Mouse (Mus musculus) cerebellum, adult 2 months (tissue): ENCODE data around the gene Sytl3.
A peak's percentile ranks its signal among the peaks of the same experiment; 100 is the strongest.
"Not testable (repeated sequence)": the region's sequence is repeated elsewhere in the genome, so short reads cannot be mapped to it uniquely, and the experiment has no call there.

Source experiments
- CTCF ChIP-seq: fragments of 200-500 bp; IDR thresholded peaks from 2 replicates; pipeline ENCODE4 v1.5.1; 2011; ENCODE audit warnings: low read depth, mild to moderate bottlenecking, control low read depth, low read length, moderate library complexity, borderline replicate concordance; ENCODE audit not compliant: insufficient read depth
- POLR2A ChIP-seq: fragments of 200-500 bp; IDR thresholded peaks from 2 replicates; pipeline ENCODE4 v1.6.1; 2011; ENCODE audit warnings: low read length, control low read depth, borderline replicate concordance; ENCODE audit not compliant: insufficient read depth

DNA sequence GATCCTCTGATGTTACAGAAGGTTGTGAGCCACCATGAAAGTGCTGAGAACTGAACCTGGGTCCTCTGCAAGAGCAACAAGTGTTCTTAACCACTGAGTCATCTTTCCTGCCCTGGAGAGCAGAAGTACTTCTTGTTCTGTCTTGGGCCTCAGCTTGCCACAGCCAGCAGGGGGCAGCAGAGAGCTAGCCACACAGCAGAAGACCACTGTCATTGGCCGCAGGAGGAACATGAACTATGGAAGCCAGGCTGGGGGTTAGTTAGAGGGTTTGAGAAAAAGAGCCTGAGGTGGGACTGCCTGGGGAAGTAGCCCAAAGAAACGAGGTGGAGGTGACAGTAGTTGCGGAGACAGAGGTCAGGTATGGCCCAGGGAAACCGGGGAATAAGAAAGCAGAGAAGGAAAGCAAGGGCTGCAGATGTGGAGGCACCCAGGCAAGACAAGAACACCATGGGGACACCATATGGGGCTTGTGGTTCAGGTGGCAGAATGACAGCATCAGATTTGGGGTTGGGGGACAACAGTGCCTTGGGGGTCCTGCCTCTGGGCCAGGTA, 38.4 kb downstream of the Sytl3 start:
- TF ChIP-seq CTCF = peak; percentile 33
- not testable (repeated sequence) for TF ChIP-seq POLR2A
